Mouse (Mus musculus) midbrain, embryonic 16.5 days (tissue): ENCODE measurements around the gene Ptgfrn. TPM values are rescaled to one million over a fixed set of nuclear protein-coding genes. Genes with fewer than 3 reads are reported as not detected.

ENCODE experiments used
- ATAC-seq: fragments of 200-750 bp; cut with Nextera tagmentation; 2 replicates; pipeline ENCODE4 v1.8.0; 2017; ENCODE audit warnings: moderate TSS enrichment
- H3K27ac ChIP-seq: fragments of 300-500 bp; sonication (generic); 2 replicates; pipeline ENCODE4 v1.5.1; 2014; ENCODE audit warnings: mild to moderate bottlenecking, low read length, mixed read lengths
- H3K27me3 ChIP-seq: fragments of 300-500 bp; sonication (generic); 2 replicates; pipeline ENCODE4 v1.6.1; 2014; ENCODE audit warnings: low read depth, low read length, mixed read lengths; ENCODE audit not compliant: control insufficient read depth, insufficient read depth
- H3K36me3 ChIP-seq: fragments of 300-500 bp; sonication (generic); 2 replicates; pipeline ENCODE4 v1.6.1; 2014; ENCODE audit warnings: mild to moderate bottlenecking, low read length, moderate library complexity, mixed read lengths; ENCODE audit not compliant: control insufficient read depth, insufficient read depth
- H3K4me1 ChIP-seq: fragments of 300-500 bp; sonication (generic); 2 replicates; pipeline ENCODE4 v1.6.1; 2014; ENCODE audit warnings: mild to moderate bottlenecking, low read length, mixed read lengths; ENCODE audit not compliant: control insufficient read depth, insufficient read depth
- H3K4me2 ChIP-seq: fragments of 300-500 bp; sonication (generic); 2 replicates; pipeline ENCODE4 v1.6.1; 2014; ENCODE audit warnings: mild to moderate bottlenecking, low read length, mixed read lengths
- H3K4me3 ChIP-seq: fragments of 300-500 bp; sonication (generic); 2 replicates; pipeline ENCODE4 v1.5.1; 2014; ENCODE audit warnings: low read depth, mild to moderate bottlenecking, low read length, moderate library complexity, mixed read lengths
- H3K9ac ChIP-seq: fragments of 300-500 bp; sonication (generic); 2 replicates; pipeline ENCODE4 v1.6.1; 2014; ENCODE audit warnings: low read depth, low read length, mixed read lengths
- H3K9me3 ChIP-seq: fragments of 300-500 bp; sonication (generic); replicated peaks from 2 replicates; pipeline ENCODE4 v1.6.1; 2014; ENCODE audit warnings: mild to moderate bottlenecking, low read length, mixed read lengths; ENCODE audit not compliant: control insufficient read depth, poor library complexity, severe bottlenecking
- WGBS: fragments of 180-500 bp; shearing (Covaris S2); extraction: QIAGEN DNeasy Blood & Tissue Kit; methylation state at CpG from one replicate; pipeline ENCODE4 v1.1.7; 2014; 5-methylcytosine and 5-hydroxymethylcytosine counted together
- polyA plus RNA-seq: library from polyadenylated mRNA; unstranded; fragments of >200 nt; fragmentation: Nextera tagmentation; extraction: Ambion mirVana; gene quantifications from 2 replicates; pipeline ENCODE4 v1.2.1, GENCODE M21; 2015

Gene Ptgfrn
- 2.6 and 2.9 TPM in 2 replicates for polyA plus RNA-seq

GRCm38 (mm10) chr3:101110043-101110837 lies at the start of gene Ptgfrn:
Ptgfrn (minus strand) TSS chr3:101110278.
- Histone ChIP-seq H3K9ac (peak within 1 kb of the TSS; percentile 98), H3K9me3 (no peaks in the 10 kb centered on the region), H3K27me3 (no peaks in the 10 kb centered on the region; the same call in 1 of the 2 replicates), H3K4me3 (peak within 1 kb of the TSS; percentile 88), H3K4me1 (peaks cover 38% of the 10 kb centered on the region), H3K4me2 (peak within 1 kb of the TSS; percentile 89), H3K36me3 (no peaks in the 10 kb centered on the region), H3K27ac (peak within 1 kb of the TSS; percentile 80)
- under 1% methylated on average over 43 of the region's 81 CpGs for WGBS
- peak; percentile 75 for ATAC-seq

- H3K27ac ChIP-seq = no peak overlapping the region
- H3K27me3 ChIP-seq = no peaks in the 10 kb centered on the region
- H3K4me2 ChIP-seq = no peak overlapping the region
- ATAC-seq = no peak
- no peak overlapping the region for H3K4me3 ChIP-seq
- 89% methylated on average over 4 of the region's 4 CpGs for WGBS
- peaks cover 17% of the 10 kb centered on the region for H3K4me1 ChIP-seq
- H3K36me3 ChIP-seq = no peaks in the 10 kb centered on the region
- no peaks in the 10 kb centered on the region for H3K9me3 ChIP-seq
- no peak overlapping the region for H3K9ac ChIP-seq
Observed at GRCm38 (mm10) chr3:101159701-101160100, 49.6 kb upstream of the Ptgfrn start.

DNA sequence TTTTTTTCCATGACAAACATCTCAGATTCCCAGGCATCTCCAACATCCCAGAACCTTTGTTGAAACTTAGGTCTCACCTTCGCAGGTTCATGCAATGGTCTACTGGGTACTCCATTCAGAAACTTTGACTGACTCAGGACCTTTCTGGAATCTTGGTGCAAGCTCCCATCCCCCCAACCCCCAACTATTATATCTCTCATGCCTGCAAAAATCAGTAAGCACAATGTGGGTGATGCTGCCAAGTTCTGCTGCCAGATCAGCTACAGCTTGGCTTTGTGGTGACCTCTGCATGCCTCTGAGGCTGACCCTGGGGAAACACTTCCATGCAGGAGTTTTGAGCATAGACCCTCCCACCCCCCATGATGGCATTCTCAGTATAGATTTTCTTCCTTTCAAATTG lies 44.0 kb upstream of the Ptgfrn start:
- H3K9me3 ChIP-seq = no peaks in the 10 kb centered on the region; the same call in 1 of the 2 replicates
- H3K4me1 ChIP-seq = no peaks in the 10 kb centered on the region
- 93% methylated on average over 1 of the region's 1 CpGs for WGBS
- no peak overlapping the region for H3K9ac ChIP-seq
- no peak overlapping the region for H3K4me3 ChIP-seq
- H3K27me3 ChIP-seq = no peaks in the 10 kb centered on the region
- ATAC-seq = no peak
- no peak overlapping the region for H3K4me2 ChIP-seq
- H3K27ac ChIP-seq = no peak overlapping the region
- H3K36me3 ChIP-seq = no peaks in the 10 kb centered on the region

GRCm38 (mm10) chr3:101153341-101153740 lies 43.3 kb upstream of the Ptgfrn start:
- H3K36me3 ChIP-seq = no peaks in the 10 kb centered on the region

DNA sequence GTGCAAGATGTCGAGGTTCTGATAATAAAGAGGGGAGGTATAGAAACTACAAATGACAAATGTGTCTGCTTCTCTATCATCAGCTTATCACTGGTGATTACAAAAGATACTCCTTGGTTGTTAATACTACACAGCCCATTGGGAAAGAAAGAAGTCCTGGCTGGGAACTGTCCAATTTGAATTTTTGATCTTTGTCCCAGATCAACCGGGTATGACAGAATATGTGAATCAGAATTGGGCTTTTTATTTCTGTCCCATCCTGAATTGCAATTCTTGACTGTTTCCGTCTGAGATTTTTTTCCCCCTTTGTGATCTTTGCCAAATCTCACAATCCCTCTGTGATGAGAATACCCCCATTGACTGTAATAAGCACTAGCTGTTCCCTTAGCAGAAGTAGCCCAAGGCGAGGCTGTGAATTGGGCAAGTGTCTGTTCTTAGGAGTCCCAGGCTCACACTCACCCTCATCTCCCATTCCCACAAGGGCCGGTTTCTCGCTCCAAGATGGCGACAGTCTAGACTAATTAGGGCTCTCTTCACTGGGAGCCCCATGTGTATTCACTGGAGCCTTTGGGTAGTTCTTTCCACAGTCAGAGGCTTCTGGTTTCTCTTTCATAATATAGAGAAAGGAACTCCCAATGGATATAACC lies 36.2 kb upstream of the Ptgfrn start:
- H3K36me3 ChIP-seq = no peaks in the 10 kb centered on the region
- peak; percentile 26 for ATAC-seq
- peak overlapping the region; percentile 49 for H3K4me2 ChIP-seq
- H3K9me3 ChIP-seq = no peaks in the 10 kb centered on the region; the same call in 1 of the 2 replicates
- peaks cover 21% of the 10 kb centered on the region for H3K4me1 ChIP-seq
- peak overlapping the region; percentile 1; the same call in 1 of the 2 replicates for H3K9ac ChIP-seq
- 31% methylated on average over 7 of the region's 7 CpGs for WGBS
- no peaks in the 10 kb centered on the region for H3K27me3 ChIP-seq
- H3K4me3 ChIP-seq = no peak overlapping the region
- H3K27ac ChIP-seq = peak overlapping the region; percentile 87

More at GRCm38 (mm10) chr3:101153341-101153740, 43.3 kb upstream of the Ptgfrn start:
- no peak for ATAC-seq
- Histone ChIP-seq H3K4me3 (no peak overlapping the region), H3K27ac (no peak overlapping the region), H3K9ac (no peak overlapping the region), H3K9me3 (no peaks in the 10 kb centered on the region; the same call in 1 of the 2 replicates), H3K4me1 (no peaks in the 10 kb centered on the region), H3K4me2 (no peak overlapping the region), H3K27me3 (no peaks in the 10 kb centered on the region)
- 82% methylated on average over 3 of the region's 3 CpGs for WGBS

- 14% methylated on average over 10 of the region's 10 CpGs for WGBS
- H3K27me3 ChIP-seq = no peaks in the 10 kb centered on the region
- H3K27ac ChIP-seq = peak overlapping the region; percentile 87
- H3K4me2 ChIP-seq = peak overlapping the region; percentile 49
- H3K9ac ChIP-seq = peak overlapping the region; percentile 47
- H3K4me1 ChIP-seq = peaks cover 21% of the 10 kb centered on the region
- peak overlapping the region; percentile 2; the same call in 1 of the 2 replicates for H3K4me3 ChIP-seq
- peak; percentile 92 for ATAC-seq
- no peaks in the 10 kb centered on the region; the same call in 1 of the 2 replicates for H3K9me3 ChIP-seq
- no peaks in the 10 kb centered on the region for H3K36me3 ChIP-seq
Observed at GRCm38 (mm10) chr3:101145292-101146046, 35.4 kb upstream of the Ptgfrn start.

DNA sequence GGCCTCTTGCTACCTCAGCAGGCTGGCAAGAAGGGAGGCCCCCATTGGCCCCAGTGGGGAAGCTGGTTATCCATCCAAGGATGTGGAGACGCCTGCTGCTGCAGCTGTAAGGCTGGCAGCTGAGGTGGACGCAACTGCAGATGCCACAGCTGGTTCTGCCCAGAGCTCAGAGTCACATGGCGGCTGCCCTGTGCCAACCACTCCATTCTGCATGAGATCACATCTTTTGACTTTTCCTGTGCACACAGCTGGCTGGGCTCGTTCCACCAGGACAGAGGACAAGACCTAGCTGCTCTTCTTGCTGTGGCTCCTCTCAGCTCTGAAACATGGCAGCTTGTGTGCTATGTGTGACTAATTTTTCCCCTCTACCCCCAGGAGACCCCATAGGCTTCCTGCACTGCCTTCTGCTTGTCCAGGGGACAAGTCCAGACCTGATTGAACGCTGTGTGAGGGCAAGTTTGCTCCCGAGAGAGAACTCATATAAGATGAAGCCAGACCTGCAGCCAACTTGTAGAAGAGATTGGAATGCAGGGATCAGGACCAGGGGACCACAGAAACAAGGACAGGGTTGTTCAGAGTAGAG lies 34.4 kb upstream of the Ptgfrn start:
- H3K9me3 ChIP-seq = no peaks in the 10 kb centered on the region; the same call in 1 of the 2 replicates
- WGBS = 64% methylated on average over 6 of the region's 6 CpGs
- H3K27me3 ChIP-seq = no peaks in the 10 kb centered on the region
- H3K27ac ChIP-seq = peak overlapping the region; percentile 87
- no peak overlapping the region for H3K4me3 ChIP-seq
- no peak overlapping the region for H3K9ac ChIP-seq
- H3K4me2 ChIP-seq = no peak overlapping the region; the same call in 1 of the 2 replicates
- no peak for ATAC-seq
- H3K4me1 ChIP-seq = peaks cover 21% of the 10 kb centered on the region
- no peaks in the 10 kb centered on the region for H3K36me3 ChIP-seq

GRCm38 (mm10) chr3:101143465-101143864 lies 33.4 kb upstream of the Ptgfrn start:
- Histone ChIP-seq H3K36me3 (no peaks in the 10 kb centered on the region), H3K4me3 (no peak overlapping the region), H3K27ac (no peak overlapping the region), H3K4me1 (peaks cover 21% of the 10 kb centered on the region), H3K27me3 (no peaks in the 10 kb centered on the region), H3K9me3 (no peaks in the 10 kb centered on the region; the same call in 1 of the 2 replicates), H3K9ac (no peak overlapping the region), H3K4me2 (no peak overlapping the region)
- ATAC-seq = no peak
- WGBS = 88% methylated on average over 7 of the region's 7 CpGs
